Mouse (Mus musculus): ENCODE results near the gene Acsl5. TPM values are rescaled to one million over a fixed set of nuclear protein-coding genes. Genes with fewer than 3 reads are reported as not detected.

Acsl5 gene
- total RNA-seq, 2 experiments from 2014 or later: 29.8 to 47.4 TPM

DNA sequence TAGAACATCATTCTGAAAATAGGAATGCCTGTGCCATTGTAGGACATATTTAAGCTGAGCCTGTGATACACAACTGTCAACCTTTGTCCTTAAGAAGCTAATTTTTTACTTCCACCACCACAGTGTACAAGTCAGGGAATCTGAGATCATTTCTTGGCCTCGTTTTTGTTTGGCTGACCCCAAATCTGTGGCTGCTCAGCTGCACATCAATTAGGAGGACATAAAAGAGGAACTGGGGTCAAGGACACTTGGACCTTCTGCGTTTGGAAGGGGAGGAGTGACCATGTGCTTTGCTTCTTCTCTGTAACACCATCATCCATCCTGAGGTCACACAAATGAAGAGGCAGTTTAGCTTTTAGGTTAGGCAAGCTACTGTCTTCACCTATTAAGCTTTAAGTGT is 15.7 kb upstream of the Acsl5 start:
- ATAC-seq (replicated peaks; ENCODE audit: low FRiP score, poor library complexity, severe bottlenecking): no peak

DNA sequence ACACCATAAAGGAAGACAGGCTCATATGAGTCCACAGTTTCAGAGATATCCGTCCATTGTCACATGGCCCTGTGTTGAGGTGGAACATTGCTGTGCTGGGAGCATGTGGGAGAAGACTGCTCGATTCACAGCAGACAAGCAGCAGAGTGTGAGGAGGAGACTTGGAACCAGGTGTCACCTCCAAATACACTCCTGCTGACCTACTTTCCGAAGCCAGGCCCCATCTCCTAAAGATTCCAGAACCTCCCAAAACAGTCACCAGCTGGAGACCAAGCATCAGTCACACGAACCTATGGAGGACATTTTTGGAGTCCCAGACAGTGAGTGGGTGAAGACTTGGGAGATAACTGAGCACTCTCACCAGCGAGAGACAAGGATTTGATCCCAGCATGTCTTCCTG is 15.2 kb upstream of the Acsl5 start:
- no peak for ATAC-seq (replicated peaks; ENCODE audit: low FRiP score, poor library complexity, severe bottlenecking)

GRCm38 (mm10) chr19:55239766-55240426 is 11.8 kb upstream of the Acsl5 start:
- no peak for ATAC-seq (replicated peaks; ENCODE audit: low FRiP score, poor library complexity, severe bottlenecking)

- ATAC-seq (replicated peaks; ENCODE audit: low FRiP score, poor library complexity, severe bottlenecking): no peak
These were observed 10.5 kb upstream of the Acsl5 start, which contains the start of gene Gucy2g for GRCm38 (mm10) chr19:55241186-55241645. TSS of gene Gucy2g (minus strand) at chr19:55241236.

- ATAC-seq (replicated peaks; ENCODE audit: low FRiP score, poor library complexity, severe bottlenecking): no peak; the same call in 1 of the 2 replicates
These were observed 6.9 kb upstream of the Acsl5 start for GRCm38 (mm10) chr19:55244791-55245231.

GRCm38 (mm10) chr19:55247563-55247962 is 4.2 kb upstream of the Acsl5 start:
- no peak for ATAC-seq (replicated peaks; ENCODE audit: low FRiP score, poor library complexity, severe bottlenecking)

DNA sequence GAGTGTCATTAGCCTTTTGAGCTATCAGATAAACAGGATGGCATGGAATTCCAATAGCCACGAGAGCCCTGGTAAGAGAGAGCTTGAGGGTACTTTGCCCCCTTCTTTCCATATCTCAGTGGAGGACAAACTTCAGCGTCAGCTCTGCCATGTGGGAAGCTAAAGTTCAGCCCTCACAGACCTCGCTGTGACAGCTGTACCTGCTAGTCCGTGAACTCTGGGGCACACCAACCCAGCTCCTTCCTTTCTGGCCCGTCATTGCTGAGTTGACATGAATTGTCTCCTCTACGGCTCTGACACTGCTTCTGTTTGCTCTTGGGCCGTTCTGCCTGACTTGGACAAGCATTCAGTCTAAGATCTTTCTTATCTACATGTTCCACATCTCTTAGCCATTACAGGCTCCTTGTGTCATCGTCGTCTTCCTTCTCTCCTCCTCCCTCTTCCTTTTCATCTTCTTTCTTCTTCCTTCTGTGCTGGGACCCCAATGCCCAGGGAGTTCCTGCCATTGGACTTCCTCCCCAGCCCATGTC is 3.7 kb upstream of the Acsl5 start:
- peak; percentile 58 for ATAC-seq (replicated peaks; ENCODE audit: low FRiP score, poor library complexity, severe bottlenecking)

GRCm38 (mm10) chr19:55250451-55250850 is 1.3 kb upstream of the Acsl5 start:
- no peak for ATAC-seq (replicated peaks; ENCODE audit: low FRiP score, poor library complexity, severe bottlenecking)

GRCm38 (mm10) chr19:55253239-55253569 is 1.5 kb downstream of the Acsl5 start:
- ATAC-seq (replicated peaks; ENCODE audit: low FRiP score, poor library complexity, severe bottlenecking): peak; percentile 45

GRCm38 (mm10) chr19:55253570-55254441 is 2.1 kb downstream of the Acsl5 start:
- ATAC-seq (replicated peaks; ENCODE audit: low FRiP score, poor library complexity, severe bottlenecking): peak; percentile 76

DNA sequence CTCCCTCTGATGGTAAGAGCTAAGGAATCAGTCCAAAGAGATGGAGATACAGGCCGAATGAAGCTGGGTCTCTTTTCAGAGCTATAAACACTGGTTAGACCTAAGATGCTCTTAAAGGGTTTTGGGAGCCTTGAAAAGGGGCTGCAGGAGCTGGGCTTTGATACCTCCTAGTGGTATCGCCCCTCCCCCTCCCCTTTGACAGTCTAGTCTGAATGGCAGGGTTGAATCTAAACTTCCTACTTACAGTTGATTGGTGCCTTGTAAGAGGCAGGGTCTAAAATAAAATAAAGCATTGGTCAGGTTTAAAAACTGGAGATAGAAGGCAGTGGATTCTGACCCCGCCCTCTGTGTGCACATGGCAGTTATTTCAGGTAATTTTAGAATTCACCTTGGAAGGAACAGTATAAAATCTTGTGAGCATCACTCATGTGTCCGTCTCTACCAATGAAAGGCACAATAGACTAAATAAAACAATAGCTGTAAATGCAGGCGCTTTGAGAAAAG is 2.8 kb downstream of the Acsl5 start:
- ATAC-seq (replicated peaks; ENCODE audit: low FRiP score, poor library complexity, severe bottlenecking): no peak

- no peak for ATAC-seq (replicated peaks; ENCODE audit: low FRiP score, poor library complexity, severe bottlenecking)
These were observed 4.4 kb downstream of the Acsl5 start for GRCm38 (mm10) chr19:55256156-55256555.

DNA sequence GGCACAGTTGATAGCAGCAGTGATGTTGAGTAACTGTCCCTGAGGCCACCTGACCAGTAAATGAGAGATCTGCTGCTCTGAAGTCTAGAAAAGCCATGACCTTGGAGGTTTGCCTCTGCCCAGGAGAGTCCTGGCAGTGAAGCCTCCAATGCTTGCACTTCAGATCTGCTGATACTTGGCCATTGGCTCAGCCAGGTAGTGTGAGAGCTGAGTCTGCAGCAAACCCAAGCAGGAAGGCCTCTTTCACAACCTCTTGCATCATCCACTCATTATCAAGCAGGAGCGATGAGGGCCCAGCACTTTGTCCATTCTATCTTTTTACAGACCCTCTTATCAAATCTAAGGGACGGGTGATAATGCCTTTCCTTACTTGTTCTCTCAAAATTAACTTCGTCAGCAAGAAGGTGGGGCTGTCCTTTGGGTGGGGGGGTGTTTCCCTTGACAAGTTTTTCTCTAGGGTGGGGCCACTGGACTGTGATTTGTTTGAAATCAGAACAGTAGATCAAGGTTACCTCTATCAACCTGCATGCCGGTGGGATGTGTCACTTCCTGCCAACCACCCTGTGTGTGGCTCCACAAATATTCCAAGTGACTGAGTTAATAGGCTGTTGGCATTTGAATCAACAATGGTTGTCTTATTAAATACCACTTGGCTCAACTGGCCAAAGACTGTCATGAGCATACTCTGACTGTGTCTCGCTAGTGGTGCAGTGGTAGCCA is 6.1 kb downstream of the Acsl5 start:
- ATAC-seq (replicated peaks; ENCODE audit: low FRiP score, poor library complexity, severe bottlenecking): no peak

GRCm38 (mm10) chr19:55258514-55258913 is 6.8 kb downstream of the Acsl5 start:
- no peak for ATAC-seq (replicated peaks; ENCODE audit: low FRiP score, poor library complexity, severe bottlenecking)

DNA sequence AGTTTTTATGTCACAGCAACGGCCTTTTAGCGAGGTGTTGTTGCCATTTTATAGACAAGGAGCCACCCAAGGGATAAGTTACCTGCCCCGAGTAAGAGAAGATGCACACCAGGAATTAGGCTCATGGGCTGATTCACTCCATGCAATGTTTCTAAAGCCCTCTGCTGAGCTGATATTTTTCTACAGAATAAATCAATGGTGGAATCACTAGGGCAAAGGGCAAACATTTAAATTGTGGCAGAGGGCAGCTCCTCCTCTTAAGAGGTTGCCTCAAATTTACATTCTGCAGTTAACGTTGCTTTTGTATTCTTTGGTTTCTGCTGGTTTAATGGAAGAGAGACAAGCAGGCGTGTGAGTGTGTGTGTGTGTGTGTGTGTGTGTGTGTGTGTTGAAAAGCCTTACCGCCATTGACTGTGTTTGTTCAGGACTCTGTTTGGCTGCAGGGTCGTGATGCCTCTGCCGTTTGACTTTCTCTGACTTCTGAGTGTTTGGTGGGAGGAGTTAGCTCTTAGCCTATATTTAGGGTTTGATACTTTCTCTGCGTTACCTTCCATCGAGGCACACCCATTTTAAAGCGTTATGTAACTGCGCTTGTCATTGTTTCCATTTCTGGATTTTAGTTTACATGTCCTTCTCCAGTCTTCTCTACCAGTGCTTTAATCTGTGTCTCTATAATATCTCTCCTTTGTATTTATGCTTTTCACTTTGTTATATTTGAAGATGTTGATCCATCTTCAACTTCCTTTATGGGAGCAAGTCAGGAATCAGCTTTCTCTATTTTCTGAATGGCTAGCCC is 8.8 kb downstream of the Acsl5 start:
- ATAC-seq (replicated peaks; ENCODE audit: low FRiP score, poor library complexity, severe bottlenecking): no peak

- ATAC-seq (replicated peaks; ENCODE audit: low FRiP score, poor library complexity, severe bottlenecking): no peak
These were observed 13.5 kb downstream of the Acsl5 start for GRCm38 (mm10) chr19:55265269-55265668.

- ATAC-seq (replicated peaks; ENCODE audit: low FRiP score, poor library complexity, severe bottlenecking): no peak
These were observed 15.0 kb downstream of the Acsl5 start for GRCm38 (mm10) chr19:55266786-55267185.

- no peak for ATAC-seq (replicated peaks; ENCODE audit: low FRiP score, poor library complexity, severe bottlenecking)
These were observed 16.4 kb downstream of the Acsl5 start for GRCm38 (mm10) chr19:55268150-55268549.

GRCm38 (mm10) chr19:55269051-55269450 is 17.3 kb downstream of the Acsl5 start:
- ATAC-seq (replicated peaks; ENCODE audit: low FRiP score, poor library complexity, severe bottlenecking): no peak

Data from erythroid progenitor cell, adult 5-6 weeks (primary cell).